Mouse (Mus musculus) kidney, adult 2 months (tissue): ENCODE results near the gene Fhit. TPM values are rescaled to one million over a fixed set of nuclear protein-coding genes. Genes with fewer than 3 reads are reported as not detected.

ENCODE experiments used
- DNase-seq: peaks from one replicate; pipeline ENCODE4 v3.0.0; 2021
- H3K27ac ChIP-seq: fragments of 200-500 bp; 2 replicates; pipeline ENCODE4 v1.5.1; 2012; ENCODE audit warnings: low read depth, low read length, control low read depth, inconsistent platforms; ENCODE audit not compliant: insufficient read depth
- H3K27me3 ChIP-seq: fragments of 200-500 bp; replicated peaks from 2 replicates; pipeline ENCODE4 v1.6.1; 2012; ENCODE audit warnings: mild to moderate bottlenecking, moderate library complexity, low read length, inconsistent platforms; ENCODE audit not compliant: control insufficient read depth, insufficient read depth
- H3K36me3 ChIP-seq: fragments of 200-500 bp; 2 replicates; pipeline ENCODE4 v1.6.1; 2012; ENCODE audit warnings: mild to moderate bottlenecking, moderate library complexity, low read length, inconsistent platforms; ENCODE audit not compliant: control insufficient read depth, insufficient read depth
- H3K4me1 ChIP-seq: fragments of 200-500 bp; 2 replicates; pipeline ENCODE4 v1.6.1; 2011; ENCODE audit warnings: low read length; ENCODE audit not compliant: control insufficient read depth, insufficient read depth
- H3K4me3 ChIP-seq: fragments of 200-500 bp; 2 replicates; pipeline ENCODE4 v1.5.1; 2011; ENCODE audit warnings: mild to moderate bottlenecking, low read depth, low read length, control low read depth; ENCODE audit not compliant: insufficient read depth
- CTCF ChIP-seq: fragments of 200-500 bp; conservative IDR thresholded peaks from 2 replicates; pipeline ENCODE4 v1.5.1; 2011; ENCODE audit warnings: low read depth, mild to moderate bottlenecking, control low read depth, low read length, moderate library complexity, mixed read lengths; ENCODE audit not compliant: insufficient read depth, insufficient read length
- POLR2A ChIP-seq: fragments of 200-500 bp; IDR thresholded peaks from one replicate; pipeline ENCODE4 v1.6.1; 2011; ENCODE audit warnings: low read depth, low read length, control low read depth
- WGBS: fragments of 180-500 bp; shearing (Covaris S2); methylation state at CpG from one replicate; pipeline ENCODE4 v1.1.7; 2018; 5-methylcytosine and 5-hydroxymethylcytosine counted together
- polyA plus RNA-seq: library from polyadenylated mRNA; depleted of rRNA; stranded (reverse); fragments of >200 nt; gene quantifications from 2 replicates; pipeline ENCODE4 v1.2.3, GENCODE M21; 2012

Fhit gene
- polyA plus RNA-seq, 1 experiment = 21.3 TPM

DNA sequence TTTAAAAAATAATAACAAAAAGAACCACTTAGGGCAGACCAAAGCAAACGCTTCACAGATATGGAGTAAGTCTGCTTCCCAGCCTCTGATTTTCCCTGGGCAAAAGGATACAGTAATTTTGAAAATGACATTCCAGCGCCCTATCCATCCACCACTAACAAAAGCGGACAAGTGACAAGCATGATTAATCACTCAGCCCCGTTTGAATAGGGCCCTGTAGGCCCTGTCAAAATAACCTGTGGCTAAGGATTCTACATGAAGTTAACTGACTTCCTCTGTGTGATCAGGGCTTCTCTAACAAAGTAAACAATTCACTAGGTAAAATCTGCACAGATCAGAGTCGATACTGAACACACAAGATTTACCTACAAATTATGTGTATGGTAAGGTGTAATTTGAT is 1012.0 kb downstream of the Fhit start:
- no peak overlapping the region for H3K27ac ChIP-seq
- H3K4me3 ChIP-seq = no peak overlapping the region
- H3K36me3 ChIP-seq = no peaks in the 10 kb centered on the region
- TF ChIP-seq POLR2A (no peak), CTCF (no peak)
- WGBS = 46% methylated on average over 5 of the region's 5 CpGs
- no peaks in the 10 kb centered on the region for H3K4me1 ChIP-seq
- DNase-seq = no peak
- H3K27me3 ChIP-seq = no peaks in the 10 kb centered on the region

DNA sequence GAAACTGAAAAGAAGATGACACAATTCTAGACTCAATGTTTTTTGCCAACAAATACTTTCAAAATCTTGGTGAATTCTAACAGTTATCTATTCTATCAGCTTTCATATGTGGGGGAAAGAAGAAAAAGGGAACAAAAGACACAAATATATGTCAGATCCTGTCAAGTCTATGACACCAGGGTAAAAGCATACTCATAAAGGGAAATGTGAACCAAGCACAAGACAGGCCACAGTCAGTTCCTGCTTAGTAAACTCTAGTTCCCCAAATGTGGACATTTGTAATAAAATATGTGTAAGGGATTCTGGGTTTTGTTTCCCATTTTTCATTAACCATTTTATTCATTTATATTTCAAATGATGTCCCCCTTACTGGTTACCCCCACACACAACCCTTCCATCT is 1022.5 kb downstream of the Fhit start:
- no peak for DNase-seq
- Histone ChIP-seq H3K4me3 (no peak overlapping the region), H3K27ac (no peak overlapping the region), H3K36me3 (no peaks in the 10 kb centered on the region), H3K27me3 (no peaks in the 10 kb centered on the region), H3K4me1 (no peaks in the 10 kb centered on the region)
- TF ChIP-seq POLR2A (no peak), CTCF (no peak)

DNA sequence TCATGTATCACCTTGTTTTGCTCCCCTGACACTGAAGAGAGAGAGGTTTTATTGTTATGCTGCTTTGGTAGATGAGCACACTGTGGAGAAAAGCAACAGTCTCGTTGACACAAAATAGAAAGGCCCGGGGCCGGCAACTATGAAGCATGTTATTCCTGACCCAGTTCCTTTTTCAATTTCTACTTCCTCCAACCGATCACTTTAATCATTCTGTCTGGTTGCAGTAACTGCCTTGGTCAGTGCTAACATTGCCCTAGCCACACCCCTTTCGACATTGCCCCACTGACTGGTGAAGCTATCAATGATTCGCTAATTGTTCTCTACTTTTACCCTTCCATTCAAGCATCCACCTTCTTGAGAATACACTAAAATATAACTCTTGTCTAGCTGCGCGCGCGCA is 1028.0 kb downstream of the Fhit start:
- Histone ChIP-seq H3K27ac (no peak overlapping the region), H3K4me1 (peaks cover 2% of the 10 kb centered on the region; the same call in 1 of the 2 replicates), H3K27me3 (no peaks in the 10 kb centered on the region; the same call in 1 of the 2 replicates), H3K4me3 (no peak overlapping the region), H3K36me3 (no peaks in the 10 kb centered on the region)
- DNase-seq = peak; percentile 13
- WGBS = 48% methylated on average over 10 of the region's 10 CpGs
- no peak for TF ChIP-seq CTCF
- no peak for TF ChIP-seq POLR2A

DNA sequence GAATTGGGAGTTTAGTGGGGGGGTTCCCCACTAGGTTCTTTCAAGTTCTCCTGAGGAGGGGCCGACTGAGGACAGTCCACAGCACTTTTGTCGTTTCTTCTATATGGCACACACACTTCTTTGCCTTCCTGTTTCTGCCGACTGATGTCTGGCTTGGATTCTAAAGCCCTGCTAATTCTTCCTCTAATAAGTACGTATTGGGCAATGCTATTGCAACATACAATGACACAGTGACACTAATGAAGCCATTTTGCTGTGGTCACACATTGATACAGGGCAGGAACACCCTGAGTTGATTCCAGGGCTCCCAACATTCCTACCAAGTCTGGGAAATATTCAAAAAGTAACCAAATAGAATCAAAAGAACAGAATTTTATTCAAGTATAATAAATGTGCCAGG is 1032.2 kb downstream of the Fhit start:
- no peaks in the 10 kb centered on the region; the same call in 1 of the 2 replicates for H3K27me3 ChIP-seq
- TF ChIP-seq POLR2A (no peak), CTCF (no peak)
- H3K4me1 ChIP-seq = peaks cover 2% of the 10 kb centered on the region; the same call in 1 of the 2 replicates
- no peak overlapping the region for H3K27ac ChIP-seq
- H3K4me3 ChIP-seq = no peak overlapping the region
- no peak for DNase-seq
- H3K36me3 ChIP-seq = no peaks in the 10 kb centered on the region
- 92% methylated on average over 4 of the region's 4 CpGs for WGBS

DNA sequence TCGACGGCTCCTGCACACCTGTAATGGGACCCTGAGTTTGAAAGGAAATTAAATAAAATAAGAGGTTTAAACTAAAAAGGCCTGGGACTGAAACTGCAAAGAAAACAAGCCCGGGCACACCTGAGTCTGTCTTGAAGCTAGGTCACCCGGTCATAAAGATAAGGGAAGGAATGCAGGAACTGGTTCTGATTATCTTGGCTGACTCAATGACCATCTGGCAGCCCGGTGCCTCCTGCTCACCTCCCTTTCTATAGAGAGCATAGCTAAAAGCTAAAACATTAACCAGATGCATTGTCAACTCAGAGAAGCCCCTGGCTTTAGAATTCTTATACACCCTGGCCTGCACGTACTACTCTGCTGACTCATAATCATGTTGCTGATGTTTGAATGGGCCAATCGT is 1032.7 kb downstream of the Fhit start:
- WGBS = 86% methylated on average over 7 of the region's 7 CpGs

DNA sequence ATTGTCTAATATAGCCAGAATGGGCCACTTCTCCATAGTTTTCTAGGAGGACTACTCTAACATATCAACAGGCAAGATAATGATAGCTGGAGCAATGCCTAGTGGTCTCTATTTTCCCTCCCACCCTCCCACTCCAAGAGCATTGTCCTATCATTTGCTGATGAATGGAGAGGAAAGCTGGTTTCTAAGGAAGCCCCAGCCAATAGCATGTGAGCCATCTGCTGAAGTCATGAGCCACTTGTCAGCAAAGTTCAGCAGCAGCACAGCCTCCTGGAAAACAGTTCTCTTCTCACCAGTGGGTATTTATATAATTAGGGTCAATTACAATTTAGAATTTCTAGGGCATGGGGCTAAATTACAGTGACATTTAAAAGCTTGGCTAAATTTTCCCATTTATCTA is 1035.3 kb downstream of the Fhit start:
- no peak overlapping the region for H3K27ac ChIP-seq
- H3K4me1 ChIP-seq = no peaks in the 10 kb centered on the region
- TF ChIP-seq POLR2A (no peak), CTCF (no peak)
- H3K27me3 ChIP-seq = no peaks in the 10 kb centered on the region; the same call in 1 of the 2 replicates
- DNase-seq = no peak
- no peak overlapping the region for H3K4me3 ChIP-seq
- H3K36me3 ChIP-seq = no peaks in the 10 kb centered on the region

More for the DNA sequence above, 1032.7 kb downstream of the Fhit start:
- H3K4me3 ChIP-seq = no peak overlapping the region
- H3K36me3 ChIP-seq = no peaks in the 10 kb centered on the region
- TF ChIP-seq POLR2A (no peak), CTCF (no peak)
- H3K27me3 ChIP-seq = no peaks in the 10 kb centered on the region; the same call in 1 of the 2 replicates
- H3K27ac ChIP-seq = no peak overlapping the region
- no peak for DNase-seq
- H3K4me1 ChIP-seq = peaks cover under 1% of the 10 kb centered on the region; the same call in 1 of the 2 replicates

DNA sequence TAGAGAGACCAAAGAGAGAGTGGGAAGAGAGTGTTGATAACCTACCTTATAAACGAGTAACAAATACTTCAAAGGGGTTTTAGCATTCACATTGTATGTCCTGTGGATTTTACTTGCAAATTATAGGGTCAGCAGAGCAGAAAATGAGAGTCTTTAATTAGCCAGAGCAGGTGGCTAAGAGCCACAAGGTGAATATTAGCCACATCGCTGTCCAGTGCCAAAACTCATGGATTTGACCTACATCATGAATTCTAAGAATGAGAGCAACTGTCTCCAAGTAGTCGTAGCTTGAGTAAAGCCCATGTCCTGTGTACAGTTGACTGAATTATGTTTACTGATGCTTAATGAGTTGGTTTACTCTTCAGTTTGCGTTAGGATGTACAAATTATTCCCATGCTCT is 1039.7 kb downstream of the Fhit start:
- TF ChIP-seq POLR2A (no peak), CTCF (no peak)
- peak; percentile 83 for DNase-seq
- H3K36me3 ChIP-seq = no peaks in the 10 kb centered on the region
- H3K27ac ChIP-seq = no peak overlapping the region
- WGBS = 38% methylated on average over 4 of the region's 4 CpGs
- no peaks in the 10 kb centered on the region; the same call in 1 of the 2 replicates for H3K27me3 ChIP-seq
- H3K4me3 ChIP-seq = no peak overlapping the region
- no peaks in the 10 kb centered on the region for H3K4me1 ChIP-seq
